Mouse (Mus musculus): Measurements from ENCODE around the gene Clstn2.

The Clstn2 gene

DNA sequence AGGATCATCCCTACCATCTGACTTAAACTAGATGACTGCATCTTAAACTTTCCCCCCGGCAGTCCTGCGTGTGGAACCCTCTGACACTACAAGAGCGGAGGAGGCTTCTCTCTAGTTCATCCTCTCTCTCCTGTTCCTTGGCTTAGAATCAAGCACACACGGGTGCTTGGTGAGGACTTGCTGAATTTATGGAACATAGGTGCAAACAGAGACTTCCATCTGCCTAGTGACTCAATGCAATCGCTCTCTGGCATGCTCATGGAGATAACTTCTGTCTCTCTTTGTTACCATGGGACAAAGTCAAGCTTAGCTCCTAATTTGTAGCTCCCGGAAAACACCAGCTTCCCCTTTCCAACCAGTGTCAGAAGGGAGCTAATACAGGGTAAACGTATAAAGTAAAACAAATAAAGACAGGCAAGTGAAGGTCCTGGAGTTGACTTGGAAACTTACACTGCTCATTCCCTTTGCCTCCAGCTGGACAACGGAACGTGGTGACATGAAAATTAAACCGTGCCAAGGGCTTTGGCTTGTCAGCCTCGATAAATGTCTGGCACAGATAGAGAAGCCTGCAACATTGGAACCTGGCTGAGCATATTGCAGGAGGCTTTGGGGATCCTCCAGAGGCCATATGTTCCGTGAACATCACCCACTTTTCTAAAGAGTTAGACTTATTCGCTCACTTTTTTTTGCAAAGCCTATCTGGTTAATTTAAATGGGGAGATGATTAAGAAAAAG lies 583.5 kb downstream of the Clstn2 start:
- peak; percentile 51 for DNase-seq

DNA sequence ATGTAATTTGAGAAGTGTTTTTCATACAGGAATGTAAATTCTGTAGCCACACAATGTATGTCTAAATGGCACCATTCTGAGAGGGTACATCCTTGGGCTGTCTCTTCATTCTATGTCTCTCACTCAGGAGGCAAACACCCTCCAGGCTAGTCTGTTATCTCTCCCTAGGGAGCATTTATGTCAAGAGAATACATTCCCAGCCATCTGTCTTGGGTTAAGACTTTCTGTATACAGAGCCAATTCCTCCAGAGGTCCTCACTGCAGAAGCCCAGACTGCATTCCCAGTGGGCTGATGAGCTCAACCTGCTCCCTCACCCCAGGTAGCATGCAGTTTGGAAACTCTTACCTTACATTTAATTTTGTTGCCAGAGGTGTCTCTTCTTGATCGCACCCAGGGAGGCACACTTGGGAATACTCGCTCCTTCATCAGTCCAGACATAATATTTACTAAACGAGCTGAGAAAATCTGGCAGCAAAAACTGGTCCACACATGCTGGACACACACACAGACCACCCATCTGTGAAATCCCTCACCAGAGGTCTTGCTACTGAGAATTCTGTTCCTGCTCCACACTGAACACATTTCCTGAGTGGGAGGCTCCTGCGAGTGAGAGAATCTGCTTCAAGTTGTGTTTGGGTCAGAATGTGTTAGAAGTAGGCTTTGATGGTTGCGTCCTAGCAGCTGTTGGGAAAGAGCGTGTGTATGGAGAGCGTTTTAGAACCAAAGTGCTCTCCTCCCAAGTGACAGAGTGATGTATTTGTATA lies 592.9 kb downstream of the Clstn2 start:
- DNase-seq = no peak

DNA sequence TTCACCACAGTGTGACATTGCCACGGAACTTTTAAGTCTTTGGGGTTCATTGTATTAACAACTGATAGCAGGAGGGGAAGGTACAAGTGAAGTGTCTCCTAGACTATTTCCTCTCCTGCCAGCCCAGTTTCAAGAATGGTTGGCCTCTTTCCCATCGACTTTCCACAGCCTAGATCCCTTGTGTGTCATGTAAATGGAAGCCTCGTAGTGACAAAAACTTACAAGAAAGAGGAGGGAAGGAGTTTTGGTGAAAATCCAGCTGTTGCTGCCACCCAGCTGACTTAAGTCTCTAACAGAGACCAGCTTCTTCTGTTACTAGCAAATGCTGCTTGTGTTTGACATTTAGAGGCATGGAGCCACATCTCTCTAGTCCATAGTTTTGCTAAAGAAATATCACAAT lies 598.3 kb downstream of the Clstn2 start:
- no peak for DNase-seq

GRCm38 (mm10) chr9:97429885-97430449 lies 603.0 kb downstream of the Clstn2 start:
- no peak for DNase-seq

DNA sequence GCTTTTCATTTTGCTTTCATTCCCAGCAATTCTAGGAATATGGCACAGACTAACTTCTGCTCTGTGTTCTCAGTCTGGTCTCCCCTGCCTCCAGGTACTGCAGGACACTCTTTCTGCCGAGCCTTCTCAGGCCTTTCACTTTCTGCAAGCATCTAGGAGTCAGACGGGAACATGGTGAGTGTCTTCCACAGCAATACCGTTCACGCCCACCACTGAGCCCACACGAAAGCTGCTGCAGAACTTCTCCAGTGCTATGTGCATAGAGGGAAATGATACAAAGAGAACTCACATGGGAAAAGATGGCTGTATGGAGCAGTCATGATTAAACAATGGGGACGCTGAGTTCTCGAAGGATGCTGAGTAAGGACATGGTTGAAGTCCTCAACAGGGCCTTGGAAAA lies 604.9 kb downstream of the Clstn2 start:
- DNase-seq = no peak

GRCm38 (mm10) chr9:97420896-97421295 lies 612.1 kb downstream of the Clstn2 start:
- no peak for DNase-seq

GRCm38 (mm10) chr9:97414876-97415668 lies 617.9 kb downstream of the Clstn2 start:
- DNase-seq = no peak

GRCm38 (mm10) chr9:97408142-97408541 lies 624.8 kb downstream of the Clstn2 start:
- no peak for DNase-seq

Data from cerebellum, adult 8-10 months (tissue).